Mouse (Mus musculus) spleen, adult 18-20 months (tissue): Measurements from ENCODE around the gene Ccdc80.
A peak's percentile ranks its signal among the peaks of the same experiment; 100 is the strongest.

ENCODE experiments used
- DNase-seq, 2 experiments: peaks; one replicate each; pipeline ENCODE4 v3.0.0; 2022; ENCODE audit warnings: mixed read lengths in 2 of 2

Gene Ccdc80

DNA sequence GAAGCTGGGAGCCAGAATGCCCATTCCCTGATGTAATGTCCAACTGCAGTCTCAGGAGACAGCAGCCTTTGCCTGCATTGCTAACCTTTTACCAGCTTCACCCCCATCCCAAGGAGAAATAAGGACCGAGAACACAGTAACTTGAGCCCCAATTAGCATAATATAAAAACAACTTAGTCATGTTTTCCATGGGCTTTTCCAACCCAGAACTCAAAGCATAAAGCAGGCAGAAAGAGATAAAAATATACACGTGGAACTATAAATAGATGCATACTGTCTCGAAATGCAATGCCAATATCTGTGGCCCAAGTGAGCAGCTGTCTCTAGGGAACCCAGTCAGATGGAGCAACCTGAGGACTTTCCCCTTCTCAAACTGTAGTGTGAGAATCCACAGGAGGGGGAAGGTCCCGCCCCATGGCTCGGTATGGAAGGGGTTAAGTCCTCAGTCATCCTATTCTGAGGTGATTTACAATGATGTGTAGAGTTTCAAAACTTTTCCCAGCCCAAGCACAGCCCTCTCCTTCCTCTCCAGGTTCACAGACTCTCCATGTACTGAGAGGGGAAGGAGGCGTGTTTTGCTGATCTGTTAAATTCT lies at the start of gene Ccdc80:
TSS of gene Ccdc80 (plus strand) at position 266 of the 595 bp plus-strand sequence.
- DNase-seq, result no peak

DNA sequence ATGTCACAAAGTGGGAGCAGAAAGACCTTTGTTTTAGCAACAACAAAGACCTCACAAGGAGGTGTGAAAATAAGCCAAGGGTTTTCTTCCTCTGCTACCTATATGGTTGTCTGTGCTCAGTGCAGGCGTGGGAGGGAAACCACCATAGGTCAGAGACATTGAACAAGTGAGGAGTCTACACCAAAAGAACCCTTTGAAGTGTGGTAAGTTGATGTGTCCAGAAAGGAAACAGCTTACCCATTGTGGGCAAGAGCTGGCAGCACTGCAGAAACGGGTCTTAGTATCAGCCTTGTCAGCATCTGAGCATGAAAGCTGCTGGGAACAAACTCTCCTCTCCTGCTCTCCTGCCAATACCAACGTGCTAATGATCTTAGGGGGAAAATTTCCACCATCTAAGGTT lies 48.4 kb upstream of the Ccdc80 start:
- DNase-seq, result no peak

DNA sequence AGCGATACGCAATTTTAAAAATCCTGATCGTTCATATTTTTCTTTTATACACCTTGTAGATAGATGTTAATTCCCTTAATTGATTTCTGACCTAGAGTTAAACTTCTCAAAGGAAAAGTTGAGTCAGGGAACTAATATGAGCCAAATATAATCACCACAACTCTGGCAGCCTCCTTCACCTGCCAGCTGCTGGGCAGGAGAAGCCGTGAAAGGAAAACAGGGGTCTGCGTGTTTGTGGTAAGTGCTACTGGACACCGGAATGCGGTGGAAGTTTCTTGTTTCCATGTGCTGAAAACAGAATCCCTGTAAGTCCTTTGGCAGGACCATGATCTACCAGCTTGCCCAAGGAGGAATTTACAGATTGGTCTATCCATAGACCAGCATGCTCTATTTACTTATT lies 36.0 kb upstream of the Ccdc80 start:
- DNase-seq, result no peak

DNA sequence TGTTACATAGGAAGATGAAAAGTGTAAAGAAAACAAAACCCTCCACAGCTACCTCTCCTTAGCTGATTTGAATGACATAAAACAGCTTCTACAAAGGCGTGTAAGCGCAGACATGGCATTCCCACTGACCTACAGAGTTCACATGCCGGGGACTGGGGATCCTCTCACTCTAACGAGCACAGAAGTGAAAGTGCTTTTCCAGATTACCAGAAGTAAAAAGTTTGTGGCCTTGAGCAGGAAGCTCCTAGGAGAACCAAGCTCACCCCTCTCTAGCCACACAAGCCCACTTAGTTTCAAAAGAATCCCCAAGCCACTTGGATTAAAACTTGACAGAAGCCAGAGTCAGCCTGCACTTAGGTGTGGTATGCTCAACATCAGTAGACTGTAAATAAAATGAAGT lies 35.3 kb upstream of the Ccdc80 start:
- no peak for DNase-seq

DNA sequence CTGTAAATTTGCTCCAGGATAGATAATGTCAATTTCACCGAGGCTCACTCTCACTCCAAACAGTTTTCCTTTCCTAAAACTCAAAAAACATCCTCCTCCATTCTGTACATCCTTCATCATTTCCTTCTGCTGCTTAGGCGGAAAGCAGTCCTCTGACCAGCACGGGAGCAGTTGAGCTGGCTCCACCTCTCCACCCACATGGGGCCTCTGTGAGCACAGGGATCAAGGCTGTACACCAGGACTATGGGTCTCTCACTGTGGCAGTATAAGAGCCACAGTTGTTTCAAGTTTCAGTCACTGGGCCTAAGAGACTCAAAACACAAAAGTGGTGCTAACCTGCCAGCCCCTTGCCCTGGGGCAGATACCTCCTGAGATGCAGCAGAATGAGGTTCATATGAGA lies 32.1 kb upstream of the Ccdc80 start:
- DNase-seq, result no peak

DNA sequence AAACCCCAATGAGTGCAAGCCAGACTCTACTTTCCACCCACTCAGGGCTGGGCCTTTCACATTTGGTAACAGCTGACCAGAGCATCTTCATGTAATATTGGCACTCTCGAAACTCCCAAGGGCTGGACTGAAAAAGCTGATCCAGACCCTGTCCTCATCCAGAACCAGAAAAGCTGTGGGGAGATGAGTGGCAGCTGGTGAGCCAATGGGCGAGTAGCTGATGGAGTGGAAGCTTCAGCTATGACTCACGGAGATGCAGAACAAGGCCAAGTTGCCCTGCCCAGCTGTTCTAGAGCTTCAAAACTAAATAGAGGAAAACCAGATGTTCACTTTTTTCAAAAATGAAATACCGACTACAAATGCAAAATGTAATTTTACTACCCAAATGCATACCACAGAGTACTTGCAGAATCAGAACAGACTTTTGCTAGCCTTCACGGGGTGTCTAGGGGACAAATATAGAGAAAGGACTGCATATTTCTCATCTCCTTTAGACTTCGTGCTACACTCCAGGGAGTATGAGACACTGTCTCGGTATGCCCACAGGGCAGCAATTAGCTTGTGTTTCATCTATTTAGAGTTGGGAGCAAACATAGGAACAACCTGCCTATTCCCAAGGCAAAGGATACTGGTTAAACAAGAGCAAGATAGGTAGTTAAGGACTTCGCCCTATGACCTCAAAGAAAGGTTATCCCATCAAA lies 22.7 kb upstream of the Ccdc80 start:
- DNase-seq, result no peak

DNA sequence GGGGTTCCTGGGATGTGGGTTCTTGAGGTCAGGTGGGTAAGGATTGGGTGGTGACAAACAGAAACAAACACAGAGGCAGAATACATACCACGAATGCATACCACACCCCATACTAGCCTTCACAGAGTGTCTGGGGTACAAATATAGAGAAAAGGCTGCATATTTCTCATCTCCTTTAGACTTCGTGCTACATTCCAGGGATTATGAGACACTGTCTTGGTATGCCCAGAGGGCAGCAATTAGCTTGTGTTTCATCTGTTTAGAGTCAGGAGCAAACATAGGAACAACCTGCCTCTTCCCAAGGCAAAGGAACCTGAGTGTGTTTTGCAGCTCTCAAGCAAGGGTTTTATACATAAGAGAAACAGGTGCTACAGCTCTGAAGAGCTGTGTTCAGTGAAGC lies 21.8 kb upstream of the Ccdc80 start:
- DNase-seq, result no peak

DNA sequence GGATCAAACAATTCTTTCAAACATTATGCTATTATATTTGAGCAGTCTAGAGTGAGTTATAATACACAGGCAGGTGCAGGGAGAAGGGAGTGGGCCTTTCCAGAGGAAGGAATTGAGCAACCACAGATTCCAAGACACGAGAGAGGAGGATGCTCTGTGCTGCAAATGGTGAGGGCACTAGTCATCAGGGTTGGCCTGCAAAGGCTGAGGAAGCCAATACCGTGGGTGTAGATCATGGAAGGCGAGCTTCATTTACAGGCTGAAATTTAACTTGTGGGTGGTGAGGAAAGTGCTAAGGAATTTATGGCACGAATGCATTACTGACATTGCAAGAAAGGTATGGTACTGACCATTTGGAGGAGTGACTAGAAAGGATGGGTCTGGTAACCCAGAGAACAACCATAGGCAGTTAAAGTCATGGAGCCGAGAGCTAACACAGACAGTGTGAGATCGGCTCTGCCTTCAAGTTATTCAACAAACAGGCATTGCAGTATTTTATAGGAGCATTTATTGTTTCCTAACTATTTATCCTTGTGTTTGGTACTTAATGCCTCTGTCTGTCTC lies 15.6 kb upstream of the Ccdc80 start:
- DNase-seq, result no peak

DNA sequence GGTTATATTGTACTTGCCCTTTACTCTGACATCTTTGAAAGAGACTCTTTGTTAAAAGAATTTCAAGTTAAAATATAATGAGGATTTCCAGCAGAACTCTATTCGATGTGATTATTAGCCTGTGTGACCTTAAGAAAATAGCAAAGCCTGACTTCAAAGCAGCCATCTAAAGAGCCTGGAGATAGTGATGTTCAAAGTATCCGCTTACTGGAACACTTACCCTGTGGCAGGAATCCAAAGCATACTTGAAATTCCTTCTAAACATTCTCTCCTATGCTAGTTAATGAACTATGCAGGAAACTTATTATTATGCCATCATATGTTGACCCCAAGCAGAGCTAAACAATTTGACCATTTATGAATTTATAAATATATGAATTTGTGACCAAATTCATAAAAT lies 13.9 kb upstream of the Ccdc80 start:
- DNase-seq, result no peak

DNA sequence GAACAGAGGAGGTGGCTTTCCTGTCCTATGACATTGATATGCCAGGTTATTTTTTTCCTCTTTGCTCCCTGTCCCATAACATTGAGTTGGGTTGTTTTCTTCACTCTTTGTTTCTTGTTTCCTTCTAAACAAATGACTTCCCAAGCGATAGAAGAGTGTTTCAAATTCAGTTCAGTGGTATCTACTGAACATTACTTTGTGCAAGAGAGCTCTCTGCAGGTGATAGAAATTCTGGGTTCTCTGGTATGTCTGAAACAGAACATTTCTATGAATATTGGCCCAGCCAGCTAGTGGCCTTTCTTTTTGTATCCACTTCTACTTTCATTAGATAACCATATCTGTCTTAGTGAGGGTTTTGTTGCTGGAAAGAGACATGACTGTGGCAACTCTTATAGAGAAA lies 4.4 kb upstream of the Ccdc80 start:
- DNase-seq, result no peak

DNA sequence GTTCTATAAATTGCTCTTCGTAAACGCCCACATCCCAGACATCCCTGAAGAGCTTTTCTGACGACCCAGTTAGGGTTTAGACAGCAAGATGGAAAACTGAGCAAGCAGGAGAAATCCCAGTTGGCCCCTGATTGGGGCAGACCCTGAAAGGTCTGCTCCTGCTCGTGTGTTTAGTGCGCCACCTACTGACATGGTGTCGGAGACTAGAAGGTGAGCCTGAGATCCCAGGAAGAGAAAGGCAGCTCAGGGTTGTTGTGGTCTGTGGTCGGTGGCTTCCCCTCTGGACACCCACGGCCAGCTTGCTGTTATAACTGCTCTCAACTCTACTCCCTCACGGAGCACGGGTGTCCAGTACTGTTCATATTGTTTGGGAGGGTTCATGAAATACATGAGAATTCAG lies 3.2 kb upstream of the Ccdc80 start:
- peak; percentile 36 to 72 for DNase-seq

DNA sequence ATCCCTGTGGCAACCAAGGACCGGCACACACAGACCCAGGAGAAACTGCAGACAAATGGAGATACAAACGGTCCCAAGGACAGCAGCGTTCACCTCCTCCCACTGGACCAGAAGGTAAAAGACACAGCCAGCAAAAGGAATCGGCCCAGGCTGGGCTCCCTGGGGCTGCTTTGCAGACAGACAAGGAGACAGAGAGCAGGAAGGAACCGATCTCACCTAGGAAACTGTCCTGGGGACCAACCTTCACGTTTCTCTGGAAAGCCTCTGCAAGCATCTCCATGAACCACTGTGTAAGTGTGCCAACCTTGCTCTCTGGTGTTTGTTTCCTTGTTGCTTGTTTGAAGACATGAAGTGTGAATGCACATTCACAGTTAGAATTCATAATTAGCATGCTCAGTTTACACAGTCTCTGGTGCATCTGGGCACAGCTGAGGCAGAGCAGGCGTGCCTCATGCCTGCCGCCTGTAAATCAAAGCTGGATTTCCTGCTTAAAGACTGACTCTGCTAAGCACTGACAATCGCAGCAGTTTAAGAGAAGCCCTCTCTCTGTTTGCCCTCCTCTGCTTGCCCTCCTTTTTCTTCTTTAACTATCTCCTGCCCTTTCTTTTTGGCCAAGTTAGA lies 1.0 kb downstream of the Ccdc80 start:
- no peak for DNase-seq

DNA sequence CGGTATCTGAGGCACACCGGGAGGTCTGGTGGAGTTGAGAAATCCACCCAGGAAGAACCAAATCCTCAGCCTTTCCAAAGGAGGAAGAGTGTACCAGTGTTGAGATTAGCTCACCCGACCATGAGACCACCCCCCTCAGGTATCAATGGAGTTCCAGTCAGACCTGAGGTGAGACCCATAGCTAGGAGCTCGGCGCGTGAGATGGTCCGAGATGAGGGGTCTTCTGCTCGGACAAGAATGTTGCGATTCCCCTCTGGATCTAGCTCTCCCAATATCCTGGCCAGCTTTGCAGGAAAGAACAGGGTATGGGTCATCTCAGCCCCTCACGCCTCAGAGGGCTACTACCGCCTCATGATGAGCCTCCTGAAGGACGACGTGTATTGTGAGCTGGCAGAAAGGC lies 1.8 kb downstream of the Ccdc80 start:
- no peak for DNase-seq

DNA sequence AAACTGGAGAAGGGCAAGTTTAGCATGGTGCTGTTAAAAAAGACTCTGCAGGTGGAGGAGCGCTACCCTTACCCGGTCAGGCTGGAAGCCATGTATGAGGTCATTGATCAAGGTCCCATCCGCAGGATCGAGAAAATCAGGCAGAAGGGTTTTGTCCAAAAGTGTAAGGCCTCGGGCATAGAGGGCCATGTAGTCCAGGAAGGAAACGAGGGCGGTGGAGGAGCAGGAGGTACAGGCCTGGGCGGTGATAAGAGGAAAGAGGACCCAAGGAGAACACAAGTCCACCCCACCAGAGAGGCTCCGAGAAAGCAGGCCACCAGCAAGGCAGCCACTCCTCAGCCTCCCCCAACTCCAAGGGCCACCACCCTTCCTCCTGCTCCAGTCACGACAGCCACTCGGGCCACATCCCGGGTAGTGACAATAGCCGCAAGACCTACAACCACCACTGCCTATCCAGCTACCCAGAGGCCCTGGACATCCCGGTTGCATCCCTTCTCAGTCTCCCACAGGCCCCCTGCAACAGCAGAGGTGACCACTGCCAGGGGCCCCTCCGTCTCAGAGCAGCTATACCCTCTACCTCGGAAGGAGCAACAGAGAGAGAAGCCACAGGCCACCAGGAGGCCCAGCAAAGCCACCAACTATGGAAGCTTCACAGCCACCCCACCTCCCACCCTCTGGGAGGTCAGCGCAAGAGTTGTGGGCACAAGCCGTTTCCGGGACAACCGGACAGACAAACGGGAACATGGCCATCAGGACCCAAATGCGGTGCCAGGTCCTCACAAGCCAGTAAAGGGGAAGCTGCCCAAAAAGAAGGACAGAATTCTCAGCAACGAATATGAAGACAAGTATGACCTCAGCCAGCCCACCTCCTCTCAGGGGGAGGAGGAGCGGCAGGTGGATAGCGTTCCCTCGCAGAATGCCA lies 2.6 kb downstream of the Ccdc80 start:
- DNase-seq, result no peak

DNA sequence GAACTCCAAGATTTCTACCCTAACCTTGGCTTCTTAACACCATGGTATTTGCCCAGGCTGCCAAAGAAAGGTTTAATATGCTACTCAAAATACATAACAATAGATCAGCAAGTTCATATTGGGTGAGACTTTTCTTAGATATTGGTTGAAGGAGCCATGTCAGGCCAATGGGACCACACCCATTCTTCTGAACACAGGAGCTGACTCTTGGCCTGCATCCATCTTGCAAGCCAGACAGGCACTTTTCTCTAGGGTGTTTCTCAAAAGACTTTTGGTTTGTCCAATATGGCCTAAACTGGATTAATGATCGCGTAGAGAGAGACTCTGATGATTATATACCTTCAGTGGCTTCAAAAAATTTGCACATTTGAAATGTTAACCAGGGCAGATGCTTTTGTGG lies 4.3 kb downstream of the Ccdc80 start:
- DNase-seq, result no peak

DNA sequence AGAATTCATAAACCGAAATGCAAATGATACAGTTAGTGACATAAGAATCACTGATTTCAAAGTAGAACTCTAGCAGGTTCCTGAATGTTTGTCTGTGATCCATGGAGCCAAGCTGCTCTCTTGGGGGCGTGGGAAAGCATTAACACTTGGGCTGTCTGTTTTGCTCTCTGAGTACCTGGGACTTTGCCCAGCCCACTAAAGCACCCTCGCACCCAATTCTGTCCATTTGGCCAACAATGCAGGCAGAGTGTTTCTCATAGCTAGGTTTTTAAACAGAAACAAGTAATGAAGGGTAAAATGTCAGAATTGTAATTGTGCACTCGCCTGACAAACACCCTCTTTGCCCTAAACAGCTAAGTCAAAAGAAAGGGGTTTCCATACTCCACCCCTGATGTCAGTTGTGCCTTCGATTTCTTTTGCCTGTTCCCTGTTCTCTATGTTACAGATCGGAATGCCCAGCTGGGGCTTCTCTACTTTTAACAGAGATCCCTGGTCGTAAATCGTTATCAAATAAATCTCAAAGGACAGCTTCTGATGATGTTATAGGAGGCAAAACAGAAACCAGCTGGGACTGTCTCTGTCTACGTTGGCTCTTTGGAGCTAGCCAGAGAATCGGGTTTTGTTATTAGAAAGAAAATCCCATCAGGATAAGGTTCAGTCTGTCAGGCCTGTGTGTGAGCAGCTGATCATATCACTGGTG lies 5.1 kb downstream of the Ccdc80 start:
- no peak for DNase-seq

DNA sequence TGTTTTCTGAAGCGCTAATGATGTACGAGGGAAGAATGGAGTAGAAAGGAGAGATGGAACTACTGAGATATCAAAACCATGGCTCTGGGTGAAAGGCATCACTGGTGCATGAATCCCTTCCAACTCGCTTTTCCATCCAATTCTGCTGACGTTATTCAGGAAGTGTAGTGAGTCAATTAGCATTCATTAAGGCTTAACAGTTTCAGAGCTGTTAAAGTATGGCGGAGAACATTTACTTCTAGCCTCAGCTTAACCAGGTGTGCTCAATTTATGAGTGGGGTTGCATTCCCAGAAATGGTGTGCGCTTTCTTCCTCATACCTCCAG lies 5.6 kb downstream of the Ccdc80 start:
- no peak for DNase-seq

DNA sequence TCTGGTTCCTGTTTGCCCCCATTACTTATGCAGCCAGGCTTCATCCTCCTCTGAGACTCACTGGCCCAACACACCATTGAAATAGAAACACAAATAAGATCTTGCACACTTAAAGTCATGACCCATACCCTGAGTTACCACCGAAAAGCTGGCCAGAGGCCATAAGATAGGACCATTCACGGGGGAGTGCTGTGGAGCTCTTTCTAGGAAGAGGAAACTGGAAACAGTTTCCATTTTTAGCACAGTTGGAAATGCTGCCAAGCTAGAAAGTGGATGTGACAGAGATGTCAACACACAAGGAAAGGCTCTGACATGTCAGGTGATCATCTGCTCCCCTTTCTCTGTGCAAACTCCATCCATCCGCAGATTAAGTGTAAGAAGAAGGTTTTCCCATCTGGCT lies 7.7 kb downstream of the Ccdc80 start:
- no peak for DNase-seq

DNA sequence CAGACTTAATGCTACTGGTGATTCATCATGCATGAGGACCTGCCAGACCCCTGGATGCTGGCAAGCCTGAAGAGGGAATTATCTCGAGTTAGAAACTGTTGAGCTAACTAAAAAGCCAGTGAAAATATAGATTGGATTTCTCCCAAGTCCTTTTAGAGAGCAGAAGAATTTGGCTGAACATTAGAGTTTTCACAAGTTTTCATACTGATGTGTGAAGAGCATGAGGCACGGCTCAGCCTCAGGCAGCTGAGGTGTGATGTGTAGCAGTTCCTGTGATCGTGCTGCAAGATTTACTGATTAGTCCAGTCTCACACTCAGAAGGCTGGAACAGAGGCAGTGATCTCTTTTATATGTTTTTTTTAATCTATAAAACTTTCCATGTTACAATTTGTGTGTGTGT lies 11.8 kb downstream of the Ccdc80 start:
- no peak for DNase-seq

DNA sequence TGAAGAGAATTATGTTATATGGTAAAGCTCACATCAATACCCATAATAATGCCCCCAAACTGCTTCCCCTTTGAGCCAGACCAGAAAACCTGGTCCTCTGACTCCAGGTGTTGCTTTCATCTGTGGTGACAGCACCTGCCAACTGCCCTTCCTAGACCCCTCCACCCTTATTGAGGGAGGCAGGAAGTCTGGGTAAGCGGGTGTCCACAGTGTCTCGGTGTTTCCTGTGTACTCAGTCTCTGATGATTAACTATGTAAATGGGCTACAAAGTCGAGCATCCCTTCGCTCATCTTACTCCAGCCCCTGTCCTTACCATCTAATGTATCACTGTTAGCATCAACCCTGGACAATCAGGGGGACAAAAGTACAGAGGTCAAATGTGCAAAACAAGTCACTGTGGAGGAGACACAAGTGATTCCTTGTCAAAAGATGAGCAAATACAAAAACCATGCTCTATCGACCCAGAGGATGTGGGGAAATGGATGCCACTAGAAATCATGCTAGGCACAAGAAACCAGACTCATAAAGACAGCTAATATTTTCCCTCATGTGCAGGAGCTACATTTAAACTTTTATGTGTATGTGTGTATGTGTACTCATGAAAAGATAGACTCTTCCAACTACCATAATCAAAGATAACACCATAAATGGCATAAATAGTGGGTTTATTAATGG lies 15.1 kb downstream of the Ccdc80 start:
- no peak for DNase-seq

DNA sequence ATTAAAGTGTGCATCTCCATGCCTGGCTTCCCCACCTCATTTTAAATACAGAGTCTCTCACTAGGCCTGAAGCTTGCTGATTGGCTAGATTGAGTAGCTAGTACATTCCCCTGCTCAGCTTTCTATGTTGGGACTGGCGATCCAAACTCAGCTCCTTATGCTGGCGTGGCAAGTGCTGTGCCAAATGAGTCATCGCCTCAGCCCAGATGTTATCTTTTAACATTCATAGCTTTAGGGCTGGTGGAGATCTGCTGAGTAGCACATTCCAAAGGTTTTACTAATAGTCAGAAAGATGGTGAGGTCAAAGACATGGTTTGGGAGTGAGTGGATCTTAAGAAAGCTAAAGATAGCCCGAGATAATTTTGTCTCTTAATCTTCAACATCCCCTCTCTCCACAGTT lies 17.3 kb downstream of the Ccdc80 start:
- DNase-seq, result no peak

DNA sequence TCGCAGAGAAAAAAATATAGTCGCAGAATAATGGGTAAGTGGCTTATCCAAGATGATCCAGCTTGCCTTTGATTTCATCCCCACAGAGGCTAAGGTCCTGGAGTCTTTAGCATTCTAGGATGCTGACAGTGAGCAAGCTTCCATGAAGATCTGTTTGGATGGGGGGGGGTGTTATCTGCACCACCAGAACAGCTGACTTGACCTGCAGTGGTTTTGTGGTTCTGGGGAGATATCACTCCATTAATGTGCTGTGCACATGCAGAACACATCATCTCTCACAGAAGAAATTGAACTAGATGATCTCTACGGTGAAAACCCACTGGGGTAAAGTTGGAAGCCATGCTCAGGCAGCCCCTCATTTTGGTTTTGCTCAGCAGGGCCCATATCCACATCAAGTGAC lies 24.0 kb downstream of the Ccdc80 start:
- no peak for DNase-seq
